Mouse (Mus musculus): ENCODE data around the gene Gm5862. TPM values are rescaled to one million over a fixed set of nuclear protein-coding genes. Genes with fewer than 3 reads are reported as not detected.
A peak's percentile ranks its signal among the peaks of the same experiment; 100 is the strongest.
"Not testable (repeated sequence)": the region's sequence is repeated elsewhere in the genome, so short reads cannot be mapped to it uniquely, and the experiment has no call there.

Gm5862 gene
- not detected in 2 replicates for polyA plus RNA-seq (2015; fragmentation: Nextera tagmentation; extraction: Ambion mirVana)

- WGBS = no CpG with 5 or more reads among the region's 3 CpGs
These were observed at the start of gene Gm5862 for GRCm38 (mm10) chr5:26022816-26023215. Gene Gm5862, minus strand, starts transcription at chr5:26022916.

GRCm38 (mm10) chr5:26070716-26071115, 48.0 kb upstream of the Gm5862 start:
- H3K9me3 ChIP-seq (ENCODE audit: low read length) = 0 out of 2 replicates have a peak, but pooled peaks cover 5% of the 10 kb centered on the region
- no peak overlapping the region for H3K4me2 ChIP-seq (replicated peaks; ENCODE audit: low read depth, low read length)
- ATAC-seq (ENCODE audit: low FRiP score, low TSS enrichment) = no peak
- no peaks in the 10 kb centered on the region for H3K4me1 ChIP-seq (ENCODE audit: insufficient read depth, low read length)
- no peak overlapping the region for H3K27ac ChIP-seq (ENCODE audit: low read length)
- 88% methylated on average over 24 of the region's 24 CpGs for WGBS
- no peak overlapping the region for H3K9ac ChIP-seq (replicated peaks; ENCODE audit: low read length)
- H3K27me3 ChIP-seq (ENCODE audit: insufficient read depth, low read length) = no peaks in the 10 kb centered on the region
- no peak overlapping the region for H3K4me3 ChIP-seq (ENCODE audit: low read length)
- no peaks in the 10 kb centered on the region for H3K36me3 ChIP-seq (ENCODE audit: insufficient read depth, low read length)

More at GRCm38 (mm10) chr5:26022816-26023215, at the start of gene Gm5862:
- not testable (repeated sequence) for H3K4me2 ChIP-seq (replicated peaks; ENCODE audit: low read depth, low read length); H3K9me3 ChIP-seq (ENCODE audit: low read length); H3K9ac ChIP-seq (replicated peaks; ENCODE audit: low read length); H3K27me3 ChIP-seq (ENCODE audit: insufficient read depth, low read length); H3K36me3 ChIP-seq (ENCODE audit: insufficient read depth, low read length); H3K4me3 ChIP-seq (ENCODE audit: low read length); ATAC-seq (ENCODE audit: low FRiP score, low TSS enrichment); H3K4me1 ChIP-seq (ENCODE audit: insufficient read depth, low read length); H3K27ac ChIP-seq (ENCODE audit: low read length)

GRCm38 (mm10) chr5:26058481-26058880, 35.8 kb upstream of the Gm5862 start, which contains the start of gene Gm7347:
Gene Gm7347, minus strand, starts transcription at chr5:26058581.
- no CpG with 5 or more reads among the region's 2 CpGs for WGBS

GRCm38 (mm10) chr5:26039458-26039857, 16.7 kb upstream of the Gm5862 start, which contains the start of gene Speer4a:
Gene Speer4a, minus strand, starts transcription at chr5:26039558.
- not testable (repeated sequence) for H3K9ac ChIP-seq (replicated peaks; ENCODE audit: low read length); H3K4me2 ChIP-seq (replicated peaks; ENCODE audit: low read depth, low read length); H3K4me3 ChIP-seq (ENCODE audit: low read length); ATAC-seq (ENCODE audit: low FRiP score, low TSS enrichment); H3K27ac ChIP-seq (ENCODE audit: low read length); H3K27me3 ChIP-seq (ENCODE audit: insufficient read depth, low read length); H3K36me3 ChIP-seq (ENCODE audit: insufficient read depth, low read length); H3K4me1 ChIP-seq (ENCODE audit: insufficient read depth, low read length); H3K9me3 ChIP-seq (ENCODE audit: low read length)
- WGBS = 69% methylated on average over 2 of the region's 2 CpGs

More at GRCm38 (mm10) chr5:26058481-26058880, 35.8 kb upstream of the Gm5862 start, which contains the start of gene Gm7347:
- H3K4me2 ChIP-seq (replicated peaks; ENCODE audit: low read depth, low read length); H3K9ac ChIP-seq (replicated peaks; ENCODE audit: low read length); H3K9me3 ChIP-seq (ENCODE audit: low read length); H3K27me3 ChIP-seq (ENCODE audit: insufficient read depth, low read length); H3K4me3 ChIP-seq (ENCODE audit: low read length); H3K36me3 ChIP-seq (ENCODE audit: insufficient read depth, low read length); H3K4me1 ChIP-seq (ENCODE audit: insufficient read depth, low read length); H3K27ac ChIP-seq (ENCODE audit: low read length); ATAC-seq (ENCODE audit: low FRiP score, low TSS enrichment): not testable (repeated sequence)

- H3K4me1 ChIP-seq (ENCODE audit: insufficient read depth, low read length); H3K4me3 ChIP-seq (ENCODE audit: low read length); H3K4me2 ChIP-seq (replicated peaks; ENCODE audit: low read depth, low read length); H3K9me3 ChIP-seq (ENCODE audit: low read length); H3K27ac ChIP-seq (ENCODE audit: low read length); H3K9ac ChIP-seq (replicated peaks; ENCODE audit: low read length); H3K27me3 ChIP-seq (ENCODE audit: insufficient read depth, low read length); ATAC-seq (ENCODE audit: low FRiP score, low TSS enrichment); H3K36me3 ChIP-seq (ENCODE audit: insufficient read depth, low read length): not testable (repeated sequence)
- 65% methylated on average over 6 of the region's 7 CpGs for WGBS
These were observed 15.0 kb downstream of the Gm5862 start for GRCm38 (mm10) chr5:26007697-26008096.

- not testable (repeated sequence) for H3K27ac ChIP-seq (ENCODE audit: low read length); H3K27me3 ChIP-seq (ENCODE audit: insufficient read depth, low read length); H3K4me1 ChIP-seq (ENCODE audit: insufficient read depth, low read length); H3K36me3 ChIP-seq (ENCODE audit: insufficient read depth, low read length); H3K9me3 ChIP-seq (ENCODE audit: low read length)
- peak; percentile 89 for ATAC-seq (ENCODE audit: low FRiP score, low TSS enrichment)
- Histone ChIP-seq H3K9ac (replicated peaks; ENCODE audit: low read length) (0 out of 2 replicates have a peak overlapping the region, but pooled peaks have one; percentile 28), H3K4me2 (replicated peaks; ENCODE audit: low read depth, low read length) (peak overlapping the region; percentile 47), H3K4me3 (ENCODE audit: low read length) (peak overlapping the region; percentile 23)
- WGBS = 20% methylated on average over 43 of the region's 45 CpGs
These were observed 15.6 kb downstream of the Gm5862 start for GRCm38 (mm10) chr5:26006937-26007695.

GRCm38 (mm10) chr5:26004698-26005097, 18.0 kb downstream of the Gm5862 start, which contains the start of gene Gm1979:
Gene Gm1979, minus strand, starts transcription at chr5:26004798.
- not testable (repeated sequence) for H3K27ac ChIP-seq (ENCODE audit: low read length); H3K4me3 ChIP-seq (ENCODE audit: low read length); H3K9me3 ChIP-seq (ENCODE audit: low read length); H3K27me3 ChIP-seq (ENCODE audit: insufficient read depth, low read length); ATAC-seq (ENCODE audit: low FRiP score, low TSS enrichment); H3K4me1 ChIP-seq (ENCODE audit: insufficient read depth, low read length); H3K4me2 ChIP-seq (replicated peaks; ENCODE audit: low read depth, low read length); H3K36me3 ChIP-seq (ENCODE audit: insufficient read depth, low read length); H3K9ac ChIP-seq (replicated peaks; ENCODE audit: low read length)
- 89% methylated on average over 1 of the region's 2 CpGs for WGBS

GRCm38 (mm10) chr5:25988550-25988949, 34.2 kb downstream of the Gm5862 start, which contains the start of gene Gm21698:
Gene Gm21698, minus strand, starts transcription at chr5:25988650.
- ATAC-seq (ENCODE audit: low FRiP score, low TSS enrichment); H3K36me3 ChIP-seq (ENCODE audit: insufficient read depth, low read length); H3K27ac ChIP-seq (ENCODE audit: low read length); H3K9ac ChIP-seq (replicated peaks; ENCODE audit: low read length); H3K4me1 ChIP-seq (ENCODE audit: insufficient read depth, low read length); H3K27me3 ChIP-seq (ENCODE audit: insufficient read depth, low read length); H3K4me3 ChIP-seq (ENCODE audit: low read length); H3K4me2 ChIP-seq (replicated peaks; ENCODE audit: low read depth, low read length); H3K9me3 ChIP-seq (ENCODE audit: low read length): not testable (repeated sequence)
- WGBS = no CpG with 5 or more reads among the region's 3 CpGs

GRCm38 (mm10) chr5:25972563-25972962, 50.2 kb downstream of the Gm5862 start, which contains the start of gene Gm21680:
Gene Gm21680, minus strand, starts transcription at chr5:25972663.
- H3K27me3 ChIP-seq (ENCODE audit: insufficient read depth, low read length); H3K27ac ChIP-seq (ENCODE audit: low read length); H3K9me3 ChIP-seq (ENCODE audit: low read length); H3K4me3 ChIP-seq (ENCODE audit: low read length); H3K4me1 ChIP-seq (ENCODE audit: insufficient read depth, low read length); H3K9ac ChIP-seq (replicated peaks; ENCODE audit: low read length); ATAC-seq (ENCODE audit: low FRiP score, low TSS enrichment); H3K36me3 ChIP-seq (ENCODE audit: insufficient read depth, low read length); H3K4me2 ChIP-seq (replicated peaks; ENCODE audit: low read depth, low read length): not testable (repeated sequence)
- WGBS = no CpG with 5 or more reads among the region's 2 CpGs
